Mouse (Mus musculus): ENCODE data around the gene Enpp4.

- TF ChIP-seq CTCF (IDR thresholded peaks at IDR 0.05; ENCODE audit: control insufficient read depth, insufficient read depth, low read length) (no peak), POLR2A (IDR thresholded peaks at IDR 0.05; ENCODE audit: borderline replicate concordance, control insufficient read depth, low read depth, low read length) (peak; percentile 32; the same call in 1 of the 2 replicates)
Observed at GRCm38 (mm10) chr17:44105287-44106138, at the start of gene Enpp4.

All from bone marrow, adult 2 months (tissue).